Mouse (Mus musculus): ENCODE results near the gene Fsip1.
"Not testable (repeated sequence)": the region's sequence is repeated elsewhere in the genome, so short reads cannot be mapped to it uniquely, and the experiment has no call there.

Gene Fsip1

DNA sequence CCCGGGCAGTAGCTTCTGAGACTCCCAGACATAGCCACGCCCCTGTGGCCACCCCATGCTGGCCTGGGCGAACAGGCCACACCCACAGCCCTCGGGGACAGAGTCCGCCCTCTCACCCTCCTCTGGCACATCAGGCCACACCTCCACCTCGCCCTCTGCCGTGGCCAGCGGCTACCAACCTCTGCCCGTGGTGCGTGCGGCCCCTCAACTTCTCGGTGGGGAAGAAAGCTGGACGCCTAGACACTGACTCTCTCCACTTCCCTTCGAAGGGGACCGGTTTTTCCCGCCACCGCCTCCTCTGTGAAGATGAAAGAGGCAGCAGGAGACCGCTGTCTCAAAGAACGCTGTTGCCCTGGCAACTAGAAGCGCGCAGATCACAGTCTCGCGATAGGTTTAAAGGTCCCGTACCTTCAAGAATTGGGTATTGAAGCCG is at the start of gene Fsip1:
Gene Fsip1 (minus strand): TSS at position 346 of the 433 bp plus-strand sequence.
- DNase-seq (ENCODE audit: low spot score), result peak; percentile 88

DNA sequence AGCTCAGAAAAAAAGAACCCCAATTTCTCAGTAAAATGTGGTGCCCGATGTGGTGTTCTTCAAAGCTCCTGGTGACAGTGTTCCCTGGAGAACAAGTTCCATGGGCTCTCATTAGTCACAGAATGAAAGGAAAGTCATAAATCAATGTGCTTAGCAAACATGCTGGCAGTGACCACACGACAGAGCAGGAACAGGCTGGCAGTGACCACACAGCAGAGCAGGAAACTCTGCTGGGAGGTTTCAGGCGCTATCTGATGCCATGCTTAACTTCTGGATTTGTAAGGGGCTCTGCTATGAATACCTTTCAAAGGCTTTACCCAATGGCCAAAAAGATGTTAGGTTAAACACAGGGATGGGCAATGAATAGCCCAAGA is 49.7 kb upstream of the Fsip1 start:
- DNase-seq (ENCODE audit: low spot score), result no peak

DNA sequence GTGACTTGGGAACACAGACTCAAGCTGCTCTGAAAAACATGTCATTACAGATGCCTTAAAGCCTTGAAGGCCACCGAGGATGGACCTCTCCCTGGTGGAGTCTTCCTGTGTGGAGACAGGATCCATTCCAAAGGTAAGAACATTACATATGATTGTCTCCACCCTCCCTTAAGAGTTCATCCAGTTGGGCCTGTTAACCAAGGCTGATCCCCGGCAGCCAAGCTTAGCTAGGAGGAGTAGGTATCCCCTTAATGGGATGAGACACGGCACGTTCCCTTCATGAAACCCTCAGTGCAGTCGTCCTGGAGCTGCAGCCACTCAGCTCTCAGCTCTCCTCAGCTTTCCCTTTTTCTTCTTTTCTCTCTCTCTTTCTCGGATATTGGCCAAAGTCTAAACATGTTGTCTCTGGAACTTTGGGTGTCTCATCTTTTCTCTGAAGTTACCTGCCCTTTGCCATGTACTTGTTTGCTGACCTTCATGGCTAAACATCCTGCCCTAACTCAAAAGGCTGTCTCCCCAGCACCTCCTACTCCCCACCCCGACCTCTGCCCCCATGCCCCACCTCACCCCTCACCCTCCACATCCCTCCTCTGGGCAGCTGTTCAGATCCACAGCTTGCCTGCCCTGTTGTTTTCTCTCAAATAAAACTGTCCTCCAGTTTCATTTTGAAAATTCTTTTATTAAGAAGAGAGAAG is 49.2 kb upstream of the Fsip1 start:
- DNase-seq (ENCODE audit: low spot score), result no peak

- DNase-seq (ENCODE audit: low spot score), result no peak
These were observed 46.7 kb upstream of the Fsip1 start for GRCm38 (mm10) chr2:118303456-118303855.

DNA sequence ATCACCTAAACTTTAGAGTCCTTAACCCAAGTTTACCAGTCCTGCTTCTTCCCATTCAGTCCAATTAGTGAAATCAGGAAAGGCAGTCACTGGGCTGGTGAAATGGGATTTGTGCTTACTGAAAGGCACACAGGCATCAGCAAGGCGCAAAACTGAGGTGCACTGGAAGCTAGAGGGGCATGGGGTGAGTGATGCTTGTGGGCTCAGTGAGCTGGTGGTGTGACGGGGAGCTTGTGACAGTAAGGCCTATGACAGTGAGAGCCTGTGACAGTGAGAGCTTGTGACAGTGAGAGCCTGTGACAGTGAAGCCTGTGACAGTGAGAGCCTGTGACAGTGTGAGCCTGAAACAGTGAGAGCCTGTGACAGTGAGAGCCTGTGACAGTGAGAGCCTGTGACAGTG is 44.9 kb upstream of the Fsip1 start:
- no peak for DNase-seq (ENCODE audit: low spot score)

GRCm38 (mm10) chr2:118301041-118301545 is 44.3 kb upstream of the Fsip1 start:
- no peak for DNase-seq (ENCODE audit: low spot score)

- no peak for DNase-seq (ENCODE audit: low spot score)
These were observed 43.2 kb upstream of the Fsip1 start for GRCm38 (mm10) chr2:118299981-118300380.

GRCm38 (mm10) chr2:118298601-118299000 is 41.8 kb upstream of the Fsip1 start:
- DNase-seq (ENCODE audit: low spot score), result no peak

GRCm38 (mm10) chr2:118297966-118298365 is 41.2 kb upstream of the Fsip1 start:
- DNase-seq (ENCODE audit: low spot score), result no peak

GRCm38 (mm10) chr2:118295505-118295904 is 38.7 kb upstream of the Fsip1 start:
- DNase-seq (ENCODE audit: low spot score), result no peak

DNA sequence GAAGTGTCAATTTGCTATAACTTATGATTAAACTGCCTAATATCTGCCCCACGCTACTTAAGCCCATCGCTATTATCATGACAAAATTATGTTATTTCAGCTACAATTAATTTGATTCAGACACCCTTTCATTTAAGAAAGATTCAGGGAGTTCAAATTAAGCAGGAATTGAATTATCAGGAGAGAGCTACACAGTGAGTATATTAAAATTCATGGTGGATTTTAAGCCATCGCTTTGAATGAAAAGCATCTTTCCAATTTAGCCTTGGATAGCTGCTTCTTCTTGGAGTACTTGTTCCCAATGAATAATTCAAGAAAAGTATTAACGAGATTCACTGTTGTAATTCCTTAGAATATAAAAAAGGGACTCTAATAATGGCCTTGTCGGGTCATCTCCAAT is 36.8 kb upstream of the Fsip1 start:
- no peak for DNase-seq (ENCODE audit: low spot score)

- DNase-seq (ENCODE audit: low spot score), result not testable (repeated sequence)
These were observed 32.3 kb upstream of the Fsip1 start for GRCm38 (mm10) chr2:118289066-118289460.

- no peak for DNase-seq (ENCODE audit: low spot score)
These were observed 31.7 kb upstream of the Fsip1 start for GRCm38 (mm10) chr2:118288326-118289065.

DNA sequence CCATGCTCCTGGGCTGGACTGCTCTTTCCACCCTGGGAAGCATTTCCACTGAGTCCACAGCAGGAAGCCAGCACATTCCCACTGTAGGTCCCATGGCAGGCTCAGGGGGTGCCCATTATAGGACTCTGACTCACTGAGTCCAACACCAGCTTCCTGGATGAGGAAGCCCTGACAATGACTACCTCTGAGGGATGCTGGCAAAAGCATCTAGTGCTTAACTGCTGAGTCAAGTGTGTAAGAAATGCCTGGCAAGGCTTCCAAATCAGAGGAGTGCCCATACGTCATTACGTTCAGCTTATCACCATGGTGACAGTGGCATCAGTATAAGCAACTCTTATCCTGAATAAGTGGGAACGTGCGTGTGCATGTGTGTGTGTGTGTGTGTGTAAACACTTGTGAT is 30.9 kb upstream of the Fsip1 start:
- DNase-seq (ENCODE audit: low spot score), result no peak

DNA sequence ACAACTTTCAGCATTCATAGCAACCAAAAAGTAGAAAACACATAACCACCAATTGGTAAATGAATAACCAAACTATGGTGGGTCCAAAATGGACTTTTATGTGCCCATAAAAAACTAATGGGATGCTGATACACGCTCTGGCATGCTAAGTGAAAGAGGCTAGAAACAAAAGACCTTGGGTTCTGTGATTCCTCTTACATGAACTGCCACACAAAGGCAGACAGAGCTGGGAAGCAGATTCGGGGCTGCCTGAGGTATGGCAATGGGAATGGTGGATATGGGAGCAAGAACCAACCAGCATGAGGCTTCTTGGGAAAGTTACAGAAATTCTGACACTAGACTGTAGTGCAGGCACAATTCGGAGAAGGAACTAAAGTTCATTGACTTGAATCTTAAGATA is 25.7 kb upstream of the Fsip1 start:
- no peak for DNase-seq (ENCODE audit: low spot score)

DNA sequence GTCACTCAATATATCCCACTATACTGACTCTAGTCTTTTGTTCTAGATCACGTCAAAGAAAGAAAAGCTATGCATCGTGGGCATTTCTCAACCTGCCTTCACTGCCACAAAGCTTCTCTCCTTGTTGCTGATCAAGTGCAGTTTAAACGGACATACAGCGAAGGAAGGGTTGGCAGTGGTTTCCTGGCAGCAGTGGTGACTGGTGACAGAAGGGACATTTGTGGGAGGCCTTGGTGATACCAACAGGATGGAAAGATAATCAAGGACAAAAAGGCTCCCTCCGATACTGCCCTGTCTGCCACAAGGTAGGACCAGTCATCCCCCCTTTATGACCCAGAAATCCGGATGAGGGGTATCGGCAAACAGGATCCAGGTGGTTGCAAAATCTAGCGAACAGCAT is 21.5 kb upstream of the Fsip1 start:
- no peak for DNase-seq (ENCODE audit: low spot score)

DNA sequence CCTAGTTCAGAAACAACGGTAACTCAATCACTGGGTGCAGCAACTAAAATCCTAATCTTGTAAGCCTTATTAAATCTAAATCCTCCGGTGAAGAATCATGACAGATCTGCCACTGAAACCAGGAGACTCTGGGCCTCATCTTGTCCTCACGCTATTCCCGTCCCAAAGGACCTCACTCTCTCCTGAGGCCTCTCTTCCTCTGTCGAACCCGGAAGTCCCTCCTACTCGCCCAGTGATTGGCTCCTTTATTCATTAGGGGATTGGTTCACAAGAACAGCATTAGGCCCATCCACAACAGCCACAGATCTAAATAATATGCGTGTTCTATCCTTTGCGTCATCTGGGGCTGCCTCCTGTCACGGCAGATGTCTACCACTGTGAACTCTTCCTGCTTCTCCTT is 14.8 kb upstream of the Fsip1 start:
- no peak for DNase-seq (ENCODE audit: low spot score)

DNA sequence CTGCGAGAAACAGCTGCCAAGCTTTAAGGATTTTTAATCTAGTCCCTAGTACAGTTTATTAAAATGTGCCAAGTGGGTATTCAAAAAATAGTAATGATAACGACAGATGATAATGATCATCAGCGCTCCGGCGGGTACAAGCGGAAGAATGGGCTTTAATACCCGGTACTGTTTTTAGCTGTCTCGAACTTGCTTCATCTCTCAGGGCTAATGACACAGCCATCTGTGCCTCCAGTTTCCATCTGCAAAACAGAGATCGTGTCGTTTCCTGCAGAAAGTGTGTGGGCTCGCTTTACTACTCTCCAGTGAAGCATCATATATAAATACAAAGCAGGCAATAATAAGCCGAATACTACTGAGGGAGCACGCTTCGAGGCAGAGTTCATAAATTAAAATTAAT is 13.4 kb upstream of the Fsip1 start:
- no peak for DNase-seq (ENCODE audit: low spot score)

DNA sequence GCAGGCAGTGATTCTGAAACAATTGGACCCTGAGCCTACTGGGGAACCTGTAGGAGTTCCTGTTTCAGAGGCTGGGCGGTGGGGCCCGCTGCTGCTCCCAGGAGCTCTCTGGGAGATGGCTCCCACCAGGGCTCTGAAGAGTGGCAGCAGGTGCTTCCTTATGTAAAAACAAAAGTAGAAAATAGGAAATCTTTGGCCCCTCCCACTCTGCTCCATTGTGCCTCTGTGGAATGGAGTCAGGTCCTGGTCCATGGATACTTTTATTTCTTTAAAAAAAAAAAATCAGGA is 7.1 kb upstream of the Fsip1 start:
- DNase-seq (ENCODE audit: low spot score), result no peak

DNA sequence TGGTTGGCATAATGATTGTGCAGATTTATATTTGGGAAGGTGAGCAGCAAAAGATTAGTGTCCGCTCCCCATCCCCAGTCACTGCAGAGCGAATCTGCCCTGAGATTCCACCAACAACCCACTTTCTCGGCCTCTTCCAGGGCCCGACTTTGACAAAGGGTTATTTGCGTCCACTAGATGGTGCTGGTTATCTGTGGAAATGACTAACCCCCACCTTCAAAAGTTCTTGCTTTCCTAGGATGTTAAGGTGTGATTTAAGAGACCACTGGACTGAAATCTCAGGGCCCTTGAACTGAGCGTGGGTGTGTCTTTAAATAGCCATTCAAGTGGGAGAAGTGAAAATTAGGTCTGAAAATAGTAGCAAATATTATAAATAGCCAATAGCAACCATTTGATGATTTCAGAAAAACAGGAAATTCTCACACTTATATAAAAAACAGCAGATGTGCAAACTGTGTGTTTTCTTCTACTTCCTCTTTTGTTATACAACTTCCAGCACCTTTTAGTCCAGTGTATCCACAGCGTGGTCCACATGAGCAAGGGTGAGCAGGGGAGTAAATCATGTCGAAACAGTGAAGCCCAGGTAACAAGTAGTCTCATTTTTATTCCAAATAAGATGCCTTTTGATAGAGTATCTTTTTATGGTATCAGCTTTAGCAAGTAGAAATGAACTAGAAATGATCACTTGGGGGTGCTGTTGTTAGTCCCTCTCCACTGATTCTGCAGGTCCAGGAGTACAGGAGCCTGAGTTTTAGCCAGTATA is 6.6 kb upstream of the Fsip1 start:
- DNase-seq (ENCODE audit: low spot score), result peak; percentile 81

DNA sequence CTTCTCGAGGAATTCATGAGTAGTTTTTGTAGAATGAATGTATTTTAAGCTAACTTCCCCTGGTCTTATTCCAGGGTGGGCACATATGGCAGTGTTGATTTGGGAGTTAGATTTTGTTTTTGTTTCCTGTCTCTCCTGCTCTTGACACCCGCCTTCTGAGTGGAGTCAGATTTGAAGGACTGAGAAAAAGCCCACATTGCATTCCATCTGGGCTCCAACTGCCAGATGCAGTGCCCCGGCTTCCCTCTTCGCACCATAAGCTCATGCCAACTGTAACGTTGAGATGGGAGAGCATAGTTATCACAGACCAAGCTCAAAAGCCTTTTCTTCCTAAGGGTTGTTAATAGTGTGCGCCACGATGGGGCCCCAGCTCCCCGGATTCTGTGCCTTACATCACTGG is 5.9 kb upstream of the Fsip1 start:
- DNase-seq (ENCODE audit: low spot score), result no peak

DNA sequence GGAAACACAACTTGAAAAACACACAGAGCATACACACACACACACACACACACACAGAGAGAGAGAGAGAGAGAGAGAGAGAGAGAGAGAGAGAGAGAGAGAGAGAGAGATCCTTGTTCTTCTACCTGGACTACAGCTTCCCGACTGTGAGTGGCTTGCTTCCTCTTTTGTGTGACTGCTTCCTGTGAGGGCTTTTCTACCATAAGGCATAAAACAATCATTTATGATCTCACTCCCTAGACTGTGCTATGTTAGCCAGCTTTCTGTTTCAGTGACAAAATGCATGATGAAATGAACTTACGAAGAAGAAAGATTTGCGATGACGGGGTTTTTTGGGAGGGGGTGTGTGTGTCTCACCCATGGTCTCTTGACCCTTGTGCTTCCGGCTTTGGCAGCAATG is 3.0 kb upstream of the Fsip1 start:
- DNase-seq (ENCODE audit: low spot score), result no peak

GRCm38 (mm10) chr2:118257094-118257493 is 328 bp upstream of the Fsip1 start:
- DNase-seq (ENCODE audit: low spot score), result peak; percentile 45
